Mouse (Mus musculus): ENCODE measurements around the gene Tpsg1. TPM values are rescaled to one million over a fixed set of nuclear protein-coding genes. Genes with fewer than 3 reads are reported as not detected.

The Tpsg1 gene
- polyA plus RNA-seq (2012; ENCODE audit: insufficient read depth, insufficient read length, missing spikeins) = not detected in 2 replicates

- Histone ChIP-seq H3K4me3 (ENCODE audit: insufficient read depth, low read length) (no peak within 1 kb of the TSS), H3K27ac (ENCODE audit: insufficient read depth, low read depth, low read length) (no peak within 1 kb of the TSS), H3K4me1 (ENCODE audit: control insufficient read depth, insufficient read depth, low read length) (no peaks in the 10 kb centered on the region)
- no peak for TF ChIP-seq POLR2A (IDR thresholded peaks at IDR 0.05; ENCODE audit: borderline replicate concordance, low read depth, low read length)
- no peak for TF ChIP-seq CTCF (IDR thresholded peaks at IDR 0.05; ENCODE audit: low read depth, low read length)
These were observed at the start of gene Tpsg1 for GRCm38 (mm10) chr17:25368973-25369372. TSS of gene Tpsg1 (plus strand) at chr17:25369273.

- no peak overlapping the region for H3K27ac ChIP-seq (ENCODE audit: insufficient read depth, low read depth, low read length)
- H3K4me1 ChIP-seq (ENCODE audit: control insufficient read depth, insufficient read depth, low read length) = no peaks in the 10 kb centered on the region
- no peak overlapping the region for H3K4me3 ChIP-seq (ENCODE audit: insufficient read depth, low read length)
- TF ChIP-seq POLR2A (IDR thresholded peaks at IDR 0.05; ENCODE audit: borderline replicate concordance, low read depth, low read length) = no peak
- no peak for TF ChIP-seq CTCF (IDR thresholded peaks at IDR 0.05; ENCODE audit: low read depth, low read length)
These were observed 48.3 kb upstream of the Tpsg1 start for GRCm38 (mm10) chr17:25320819-25321218.

- H3K4me1 ChIP-seq (ENCODE audit: control insufficient read depth, insufficient read depth, low read length) = no peaks in the 10 kb centered on the region
- TF ChIP-seq CTCF (IDR thresholded peaks at IDR 0.05; ENCODE audit: low read depth, low read length) (no peak), POLR2A (IDR thresholded peaks at IDR 0.05; ENCODE audit: borderline replicate concordance, low read depth, low read length) (no peak)
- no peak overlapping the region for H3K27ac ChIP-seq (ENCODE audit: insufficient read depth, low read depth, low read length)
- H3K4me3 ChIP-seq (ENCODE audit: insufficient read depth, low read length) = no peak overlapping the region
These were observed 46.1 kb upstream of the Tpsg1 start for GRCm38 (mm10) chr17:25322930-25323329.

GRCm38 (mm10) chr17:25332321-25332720 is 36.8 kb upstream of the Tpsg1 start:
- TF ChIP-seq CTCF (IDR thresholded peaks at IDR 0.05; ENCODE audit: low read depth, low read length) (no peak), POLR2A (IDR thresholded peaks at IDR 0.05; ENCODE audit: borderline replicate concordance, low read depth, low read length) (no peak)
- peaks cover 19% of the 10 kb centered on the region for H3K4me1 ChIP-seq (ENCODE audit: control insufficient read depth, insufficient read depth, low read length)
- H3K4me3 ChIP-seq (ENCODE audit: insufficient read depth, low read length) = no peak overlapping the region
- H3K27ac ChIP-seq (ENCODE audit: insufficient read depth, low read depth, low read length) = no peak overlapping the region

- Histone ChIP-seq H3K4me1 (ENCODE audit: control insufficient read depth, insufficient read depth, low read length) (peaks cover 19% of the 10 kb centered on the region), H3K4me3 (ENCODE audit: insufficient read depth, low read length) (no peak overlapping the region), H3K27ac (ENCODE audit: insufficient read depth, low read depth, low read length) (no peak overlapping the region)
- TF ChIP-seq CTCF (IDR thresholded peaks at IDR 0.05; ENCODE audit: low read depth, low read length) (peak; percentile 95), POLR2A (IDR thresholded peaks at IDR 0.05; ENCODE audit: borderline replicate concordance, low read depth, low read length) (no peak)
These were observed 35.1 kb upstream of the Tpsg1 start for GRCm38 (mm10) chr17:25333943-25334342.

- TF ChIP-seq POLR2A (IDR thresholded peaks at IDR 0.05; ENCODE audit: borderline replicate concordance, low read depth, low read length) (no peak), CTCF (IDR thresholded peaks at IDR 0.05; ENCODE audit: low read depth, low read length) (no peak)
- Histone ChIP-seq H3K27ac (ENCODE audit: insufficient read depth, low read depth, low read length) (no peak overlapping the region), H3K4me3 (ENCODE audit: insufficient read depth, low read length) (no peak overlapping the region), H3K4me1 (ENCODE audit: control insufficient read depth, insufficient read depth, low read length) (peaks cover 6% of the 10 kb centered on the region)
These were observed 30.9 kb upstream of the Tpsg1 start for GRCm38 (mm10) chr17:25338218-25338617.

GRCm38 (mm10) chr17:25340003-25340402 is 29.1 kb upstream of the Tpsg1 start:
- H3K4me1 ChIP-seq (ENCODE audit: control insufficient read depth, insufficient read depth, low read length) = no peaks in the 10 kb centered on the region
- H3K4me3 ChIP-seq (ENCODE audit: insufficient read depth, low read length) = no peak overlapping the region
- H3K27ac ChIP-seq (ENCODE audit: insufficient read depth, low read depth, low read length) = no peak overlapping the region
- no peak for TF ChIP-seq POLR2A (IDR thresholded peaks at IDR 0.05; ENCODE audit: borderline replicate concordance, low read depth, low read length)
- TF ChIP-seq CTCF (IDR thresholded peaks at IDR 0.05; ENCODE audit: low read depth, low read length) = no peak

- Histone ChIP-seq H3K27ac (ENCODE audit: insufficient read depth, low read depth, low read length) (no peak overlapping the region), H3K4me3 (ENCODE audit: insufficient read depth, low read length) (no peak overlapping the region), H3K4me1 (ENCODE audit: control insufficient read depth, insufficient read depth, low read length) (no peaks in the 10 kb centered on the region)
- TF ChIP-seq CTCF (IDR thresholded peaks at IDR 0.05; ENCODE audit: low read depth, low read length) (no peak), POLR2A (IDR thresholded peaks at IDR 0.05; ENCODE audit: borderline replicate concordance, low read depth, low read length) (no peak)
These were observed 27.6 kb upstream of the Tpsg1 start for GRCm38 (mm10) chr17:25341490-25341889.

- no peak within 1 kb of the TSS for H3K27ac ChIP-seq (ENCODE audit: insufficient read depth, low read depth, low read length)
- H3K4me3 ChIP-seq (ENCODE audit: insufficient read depth, low read length) = no peak within 1 kb of the TSS
- TF ChIP-seq POLR2A (IDR thresholded peaks at IDR 0.05; ENCODE audit: borderline replicate concordance, low read depth, low read length) (no peak), CTCF (IDR thresholded peaks at IDR 0.05; ENCODE audit: low read depth, low read length) (no peak)
- no peaks in the 10 kb centered on the region for H3K4me1 ChIP-seq (ENCODE audit: control insufficient read depth, insufficient read depth, low read length)
These were observed 23.6 kb upstream of the Tpsg1 start, which contains the start of gene Tpsab1 for GRCm38 (mm10) chr17:25345462-25345861. TSS of gene Tpsab1 (minus strand) at chr17:25345562.

GRCm38 (mm10) chr17:25361291-25361690 is 7.8 kb upstream of the Tpsg1 start:
- TF ChIP-seq POLR2A (IDR thresholded peaks at IDR 0.05; ENCODE audit: borderline replicate concordance, low read depth, low read length) (no peak), CTCF (IDR thresholded peaks at IDR 0.05; ENCODE audit: low read depth, low read length) (no peak)
- no peak overlapping the region for H3K4me3 ChIP-seq (ENCODE audit: insufficient read depth, low read length)
- no peak overlapping the region for H3K27ac ChIP-seq (ENCODE audit: insufficient read depth, low read depth, low read length)
- no peaks in the 10 kb centered on the region for H3K4me1 ChIP-seq (ENCODE audit: control insufficient read depth, insufficient read depth, low read length)

- no peaks in the 10 kb centered on the region for H3K4me1 ChIP-seq (ENCODE audit: control insufficient read depth, insufficient read depth, low read length)
- peak; percentile 76 for TF ChIP-seq CTCF (IDR thresholded peaks at IDR 0.05; ENCODE audit: low read depth, low read length)
- TF ChIP-seq POLR2A (IDR thresholded peaks at IDR 0.05; ENCODE audit: borderline replicate concordance, low read depth, low read length) = no peak
These were observed 5.3 kb upstream of the Tpsg1 start for GRCm38 (mm10) chr17:25363726-25364125.

More at GRCm38 (mm10) chr17:25363726-25364125, 5.3 kb upstream of the Tpsg1 start:
- Histone ChIP-seq H3K4me3 (ENCODE audit: insufficient read depth, low read length) (no peak overlapping the region), H3K27ac (ENCODE audit: insufficient read depth, low read depth, low read length) (no peak overlapping the region)
